Mouse (Mus musculus) left cerebral cortex, adult 2 months (tissue): ENCODE results near the gene Olfr875. TPM values are rescaled to one million over a fixed set of nuclear protein-coding genes. Genes with fewer than 3 reads are reported as not detected.
A peak's percentile ranks its signal among the peaks of the same experiment; 100 is the strongest.

Source experiments
- DNase-seq, 2 experiments: peaks; one replicate each; pipeline ENCODE4 v3.0.0; 2021 to 2022; ENCODE audit warnings: low spot score in 2 of 2, mixed read lengths in 1 of 2; ENCODE audit errors: extremely low spot score in 1 of 2
- H3K27ac ChIP-seq: fragments of 200-600 bp; 2 replicates; pipeline ENCODE4 v1.8.1; 2022
- H3K4me3 ChIP-seq: fragments of 200-600 bp; 2 replicates; pipeline ENCODE4 v1.8.1; 2022
- CTCF ChIP-seq: fragments of 200-600 bp; IDR thresholded peaks from 2 replicates; pipeline ENCODE4 v1.8.1; 2022; ENCODE audit warnings: antibody characterized with exemption, mild to moderate bottlenecking, moderate library complexity
- intact Hi-C: fragments of 180-260 bp; cut with DNase I; formaldehyde crosslinking; loops from one replicate; pipeline ENCODE4 v1.15.1; 2025
- total RNA-seq, 2 experiments: library from RNA; stranded (reverse); gene quantifications; 2 replicates each; pipeline ENCODE4 v1.2.3; 2021

The Olfr875 gene
- total RNA-seq, 2 experiments from 2014 or later = not detected

DNA sequence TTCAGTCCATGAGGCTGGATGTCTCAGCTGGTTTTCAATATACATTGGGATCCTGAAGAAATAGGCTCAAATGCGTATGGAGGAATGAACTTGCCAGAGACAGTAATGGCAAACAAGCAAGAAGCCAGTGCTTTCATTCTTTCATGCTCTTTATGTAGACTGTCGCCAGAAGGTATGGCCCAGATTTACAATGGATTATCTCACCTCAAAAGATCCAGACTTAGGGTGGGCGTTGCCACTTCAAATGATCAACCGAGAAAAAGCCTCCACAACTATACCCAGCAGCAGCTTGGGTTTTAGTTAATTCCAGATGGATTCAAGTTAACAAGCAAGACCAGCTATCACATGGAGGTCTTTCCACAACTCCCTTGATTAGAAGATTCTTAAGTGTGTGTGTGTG, 30.4 kb downstream of the Olfr875 start:
- TF ChIP-seq CTCF = no peak
- Histone ChIP-seq H3K27ac (no peak overlapping the region), H3K4me3 (no peak overlapping the region)
- intact Hi-C loops = no loop called here
- no peak for DNase-seq

DNA sequence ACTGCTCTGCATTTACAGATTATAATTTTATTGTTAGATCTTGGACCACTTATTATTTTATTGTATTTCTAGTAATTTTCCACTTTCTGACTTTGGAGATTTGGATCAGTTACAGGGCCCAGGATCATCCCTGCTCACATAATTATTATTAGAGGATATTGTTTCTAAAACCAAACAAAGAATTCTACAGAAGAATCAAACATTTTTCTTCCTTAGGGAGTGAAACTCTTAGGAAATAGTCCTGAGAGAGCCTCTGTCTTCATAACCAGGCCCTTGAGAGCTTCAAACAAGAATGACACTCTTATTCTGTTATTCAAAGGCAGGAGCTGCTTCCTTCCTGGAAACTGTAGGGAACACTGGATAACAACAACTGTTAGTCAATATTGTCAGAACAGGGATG, 31.1 kb downstream of the Olfr875 start, which contains the start of gene Olfr876:
Gene Olfr876, plus strand, starts transcription at position 301 of the 400 bp plus-strand sequence.
- no peak for TF ChIP-seq CTCF
- H3K4me3 ChIP-seq = no peak within 1 kb of the TSS
- no peak within 1 kb of the TSS for H3K27ac ChIP-seq
- DNase-seq = no peak
- intact Hi-C loops = no loop called here

DNA sequence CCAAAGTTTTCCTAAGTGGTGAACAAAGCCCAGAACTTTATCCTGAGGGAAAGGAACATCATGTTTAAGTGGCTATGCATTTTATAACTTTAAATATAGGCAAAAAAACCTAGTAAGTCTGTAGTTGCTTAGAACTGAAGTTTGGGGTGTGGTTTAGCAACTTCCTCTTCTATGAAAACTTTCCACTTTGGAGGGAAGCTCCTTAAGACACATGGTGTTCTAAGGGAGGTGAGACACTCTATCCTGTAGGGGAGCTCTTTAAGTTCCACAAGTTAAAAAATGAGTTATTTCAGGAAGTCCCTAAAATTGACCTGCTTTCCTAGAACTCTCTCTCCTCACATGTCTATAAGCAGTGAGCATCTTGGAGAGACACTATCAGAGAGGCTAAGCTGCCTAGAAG, 35.6 kb downstream of the Olfr875 start:
- DNase-seq = no peak
- no peak overlapping the region for H3K4me3 ChIP-seq
- TF ChIP-seq CTCF = no peak
- intact Hi-C loops = loop anchor here (5.0 kb wide), 1 partner anchor 130 kb away; no protein-coding TSS in a partner anchor
- no peak overlapping the region for H3K27ac ChIP-seq

DNA sequence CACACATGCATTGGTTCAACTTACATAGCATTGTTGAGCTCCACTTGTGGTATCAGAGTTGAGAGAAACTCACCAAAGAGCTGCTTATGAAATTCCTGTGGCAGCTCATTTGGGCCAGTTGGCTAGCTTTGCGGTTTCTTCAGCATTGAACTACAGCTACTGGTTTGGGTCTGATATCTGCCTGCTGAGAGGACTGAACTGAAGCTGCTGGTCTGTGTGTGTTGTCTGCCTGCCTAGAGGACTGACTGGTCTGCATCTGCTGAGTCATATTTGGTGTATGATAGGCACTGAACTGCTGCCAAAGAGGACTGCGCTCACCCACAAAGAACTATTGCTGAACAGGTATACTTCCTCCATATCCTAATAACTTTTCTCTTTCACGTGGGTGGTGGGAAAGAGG, 36.8 kb downstream of the Olfr875 start:
- TF ChIP-seq CTCF = no peak
- H3K4me3 ChIP-seq = no peak overlapping the region
- intact Hi-C loops = loop anchor here (5.0 kb wide), 1 partner anchor 131 kb away; no protein-coding TSS in a partner anchor
- DNase-seq = no peak
- H3K27ac ChIP-seq = no peak overlapping the region

DNA sequence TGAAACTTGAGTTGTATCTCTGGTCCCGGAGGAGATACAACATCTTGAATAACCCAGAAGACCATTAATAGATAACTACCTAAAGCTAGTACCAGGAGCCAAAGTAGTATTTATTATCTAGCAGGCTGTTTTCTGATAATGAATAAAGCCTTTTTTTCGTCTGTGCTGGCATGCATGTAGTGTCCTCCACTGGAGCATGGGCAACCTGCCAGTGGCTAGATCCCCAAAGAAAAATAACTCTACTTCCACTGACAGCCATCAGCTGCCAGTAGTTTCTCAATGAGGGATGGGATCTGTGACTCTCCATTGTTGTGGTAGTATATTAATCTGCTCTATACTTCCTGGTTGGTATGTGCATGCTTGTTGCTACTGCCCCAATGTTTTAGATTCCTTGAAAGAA, 37.3 kb downstream of the Olfr875 start:
- no peak for TF ChIP-seq CTCF
- intact Hi-C loops = loop anchor here (5.0 kb wide), 1 partner anchor 132 kb away; no protein-coding TSS in a partner anchor

DNA sequence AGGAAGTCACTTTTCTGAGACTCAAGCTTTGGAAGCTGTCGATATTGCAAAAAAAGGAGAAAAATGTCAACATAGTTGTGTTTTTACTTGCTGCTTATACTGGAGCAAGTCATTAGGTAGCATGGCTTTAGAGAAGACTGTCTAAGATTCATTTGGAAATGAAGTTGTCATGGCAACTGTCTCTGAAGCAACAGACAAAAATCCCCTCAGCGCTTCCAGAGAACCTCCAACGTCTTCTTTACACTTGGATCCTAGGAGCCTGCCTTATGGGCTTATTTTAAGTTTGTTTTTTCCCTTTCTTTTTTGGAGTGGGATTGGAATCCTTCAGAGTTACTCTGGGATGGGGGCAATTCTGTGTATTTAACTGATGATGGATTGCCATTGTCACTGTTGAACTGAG, 43.0 kb downstream of the Olfr875 start:
- TF ChIP-seq CTCF = no peak
- no peak overlapping the region for H3K4me3 ChIP-seq
- H3K27ac ChIP-seq = peak overlapping the region; percentile 69
- DNase-seq = peak in 1 of 2 experiments; percentile 14
- intact Hi-C loops = loop anchor here (5.0 to 10.0 kb wide), 2 partner anchors 103 to 240 kb away; partner anchors contain the start of gene Olfr878

More for the DNA sequence above, 37.3 kb downstream of the Olfr875 start:
- H3K27ac ChIP-seq = no peak overlapping the region
- no peak overlapping the region for H3K4me3 ChIP-seq
- DNase-seq = no peak

Other genes starting within 250 kb of the Olfr875 start
- gene Esam, start 243.8 kb upstream of the Olfr875 start, total RNA-seq = 10 to 100 TPM; 19.6 to 22.5 TPM
- gene Vsig2, start 232.6 kb upstream of the Olfr875 start, total RNA-seq = 1 to 10 TPM; 4.1 to 4.5 TPM
- 1,000 to 10,000 TPM; 1,927 to 1,950 TPM for gene Nrgn, start 219.0 kb upstream of the Olfr875 start, total RNA-seq
- gene Siae, start 216.2 kb upstream of the Olfr875 start, total RNA-seq = 10 to 100 TPM; 17.1 to 18.8 TPM
- gene Spa17, start 158.1 kb upstream of the Olfr875 start, total RNA-seq = 1 to 10 TPM; 1.7 to 2.1 TPM
- 10 to 100 TPM; 52.5 to 59.8 TPM for gene Tbrg1, start 114.5 kb upstream of the Olfr875 start, total RNA-seq
- not detected for gene Panx3, start 102.6 kb upstream of the Olfr875 start, total RNA-seq
- not detected for gene Olfr160, start 55.6 kb upstream of the Olfr875 start, total RNA-seq
- not detected for gene Olfr874, start 26.8 kb upstream of the Olfr875 start, total RNA-seq
- gene Olfr876, start 31.2 kb downstream of the Olfr875 start, total RNA-seq = not detected
- gene Olfr877, start 82.4 kb downstream of the Olfr875 start, total RNA-seq = under 1 TPM in 1 of 2 experiments, not detected in 1; 0.25 TPM
- under 1 TPM; 0.05 to 0.07 TPM for gene Olfr145, start 124.9 kb downstream of the Olfr875 start, total RNA-seq
- under 1 TPM; 0.23 to 0.36 TPM for gene Olfr878, start 146.0 kb downstream of the Olfr875 start, total RNA-seq
- under 1 TPM; 0.26 to 0.34 TPM for gene Olfr881, start 220.0 kb downstream of the Olfr875 start, total RNA-seq